Mouse (Mus musculus): ENCODE data around the gene Pmfbp1. TPM values are rescaled to one million over a fixed set of nuclear protein-coding genes. Genes with fewer than 3 reads are reported as not detected.
A peak's percentile ranks its signal among the peaks of the same experiment; 100 is the strongest.

The Pmfbp1 gene
- total and polyA plus RNA-seq, 3 experiments, result 0.11 TPM; not detected in 2

GRCm38 (mm10) chr8:109463075-109463474 is 30.8 kb upstream of the Pmfbp1 start:
- Histone ChIP-seq H3K9ac (ENCODE audit: insufficient read depth, low read depth) (no peak overlapping the region), H3K4me2 (ENCODE audit: insufficient read depth, low read depth, poor library complexity, severe bottlenecking) (no peak overlapping the region), H3K4me3 (replicated peaks in 1 of 3; ENCODE audit: low read depth in 2 of 3, low read length in 2 of 3, poor library complexity in 1 of 3) (no peak overlapping the region), H3K79me2 (replicated peaks; ENCODE audit: control insufficient read depth, extremely low read depth, insufficient read depth, poor library complexity, severe bottlenecking) (no peaks in the 10 kb centered on the region), H3K9me3 (replicated peaks; ENCODE audit: low read length) (no peaks in the 10 kb centered on the region), H3K36me3 (replicated peaks in 1 of 2; ENCODE audit: control insufficient read depth in 1 of 2, insufficient read depth in 1 of 2, low read length in 1 of 2) (no peaks in the 10 kb centered on the region), H3K4me1 (ENCODE audit: control insufficient read depth in 1 of 2, insufficient read depth in 2 of 2) (peaks cover 5 to 20% of the 10 kb centered on the region in 2 experiments; a peak in 3 of 4 replicates), H3K27ac (ENCODE audit: insufficient read depth, low read depth) (no peak overlapping the region), H3K27me3 (replicated peaks) (no peaks in the 10 kb centered on the region)
- DNase-seq (ENCODE audit: extremely low read depth), result peak; percentile 63
- dilution Hi-C loops (cut with MboI; ENCODE audit: extremely low pct_ligation_motif_present, extremely low pct_unique_long_range_greater_than_20kb, low sequenced_read_pairs), result no loop called here
- in situ Hi-C loops (cut with MboI; ENCODE audit: low pct_ligation_motif_present, low pct_unique_long_range_greater_than_20kb, low sequenced_read_pairs), result no loop called here
- TF ChIP-seq ELF1 (IDR thresholded peaks at IDR 0.05; ENCODE audit: low read depth, low read length), result no peak
- peak; percentile 46; the same call in 1 of the 2 replicates for TF ChIP-seq MAX (IDR thresholded peaks at IDR 0.05; ENCODE audit: low read length)
- TF ChIP-seq TCF12 (IDR thresholded peaks at IDR 0.05; ENCODE audit: low read depth, low read length), result no peak
- no peak for TF ChIP-seq ZKSCAN1 (IDR thresholded peaks at IDR 0.05; ENCODE audit: borderline replicate concordance, low read depth, low read length)
- TF ChIP-seq USF2 (conservative IDR thresholded peaks at IDR 0.05; ENCODE audit: low read depth, low read length), result peak; percentile 81
- TF ChIP-seq CHD1 (IDR thresholded peaks at IDR 0.05; ENCODE audit: low read depth, low read length), result no peak
- TF ChIP-seq MXI1 (IDR thresholded peaks at IDR 0.05; ENCODE audit: low read depth, low read length), result no peak
- peak; percentile 88 for TF ChIP-seq BHLHE40 (IDR thresholded peaks at IDR 0.05; ENCODE audit: low read depth, low read length)
- TF ChIP-seq MAFK (IDR thresholded peaks at IDR 0.05; ENCODE audit: insufficient replicate concordance, low read length), result no peak
- TF ChIP-seq USF1 (IDR thresholded peaks at IDR 0.05; ENCODE audit: low read depth, low read length), result peak; percentile 80
- no peak for TF ChIP-seq POLR2AphosphoS2 (IDR thresholded peaks at IDR 0.05; ENCODE audit: low read depth, low read length)
- no peak for TF ChIP-seq ZMIZ1 (IDR thresholded peaks at IDR 0.05; ENCODE audit: low read depth, low read length)
- no peak for TF ChIP-seq CTCF (conservative IDR thresholded peaks at IDR 0.05 in 1 of 2, IDR thresholded peaks at IDR 0.05 in 1 of 2; ENCODE audit: low read depth in 2 of 2, low read length in 2 of 2)
- TF ChIP-seq TBP (conservative IDR thresholded peaks at IDR 0.05; ENCODE audit: low read depth, low read length), result no peak

DNA sequence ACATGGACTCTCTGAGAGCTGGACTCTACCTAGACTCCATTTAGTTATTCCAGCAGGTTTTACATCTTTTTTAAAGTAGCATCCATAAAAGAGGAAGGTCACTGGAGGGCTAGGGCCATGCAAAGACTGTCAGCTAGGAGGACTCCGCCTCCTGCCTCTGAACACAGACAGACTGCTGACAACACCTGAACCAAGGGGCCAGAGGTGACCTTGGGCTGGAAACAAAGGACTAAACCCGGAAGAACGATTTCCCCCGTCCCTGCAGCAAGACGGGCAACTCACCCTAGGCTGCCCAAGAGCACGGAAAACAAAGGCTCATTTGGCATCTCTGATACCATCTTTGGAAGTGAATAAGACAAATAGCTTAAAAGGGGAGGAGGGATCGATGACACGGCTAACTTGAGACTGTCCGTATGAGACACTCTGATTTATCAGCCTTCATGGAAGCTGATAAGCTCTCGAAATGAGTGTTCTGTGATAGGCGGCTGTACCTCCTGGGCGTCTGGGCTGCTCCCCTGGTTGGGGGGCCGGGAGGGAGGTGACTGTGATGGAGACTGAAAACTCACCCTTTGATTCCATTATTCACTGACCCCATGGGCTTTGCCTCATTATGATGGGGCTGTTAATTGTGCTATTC is 30.0 kb upstream of the Pmfbp1 start:
- Histone ChIP-seq H3K36me3 (replicated peaks in 1 of 2; ENCODE audit: control insufficient read depth in 1 of 2, insufficient read depth in 1 of 2, low read length in 1 of 2) (no peaks in the 10 kb centered on the region), H3K9ac (ENCODE audit: insufficient read depth, low read depth) (no peak overlapping the region), H3K9me3 (replicated peaks; ENCODE audit: low read length) (no peaks in the 10 kb centered on the region), H3K4me1 (ENCODE audit: control insufficient read depth in 1 of 2, insufficient read depth in 2 of 2) (peaks cover 5 to 20% of the 10 kb centered on the region in 2 experiments; a peak in 3 of 4 replicates), H3K79me2 (replicated peaks; ENCODE audit: control insufficient read depth, extremely low read depth, insufficient read depth, poor library complexity, severe bottlenecking) (no peaks in the 10 kb centered on the region), H3K27me3 (replicated peaks) (no peaks in the 10 kb centered on the region), H3K27ac (ENCODE audit: insufficient read depth, low read depth) (no peak overlapping the region), H3K4me2 (ENCODE audit: insufficient read depth, low read depth, poor library complexity, severe bottlenecking) (no peak overlapping the region), H3K4me3 (replicated peaks in 1 of 3; ENCODE audit: low read depth in 2 of 3, low read length in 2 of 3, poor library complexity in 1 of 3) (no peak overlapping the region)
- dilution Hi-C loops (cut with MboI; ENCODE audit: extremely low pct_ligation_motif_present, extremely low pct_unique_long_range_greater_than_20kb, low sequenced_read_pairs), result no loop called here
- in situ Hi-C loops (cut with MboI; ENCODE audit: low pct_ligation_motif_present, low pct_unique_long_range_greater_than_20kb, low sequenced_read_pairs), result no loop called here
- DNase-seq (ENCODE audit: extremely low read depth), result no peak
- TF ChIP-seq ZKSCAN1 (IDR thresholded peaks at IDR 0.05; ENCODE audit: borderline replicate concordance, low read depth, low read length) (no peak), E2F4 (IDR thresholded peaks at IDR 0.05; ENCODE audit: insufficient replicate concordance, low read depth, low read length) (no peak), TCF12 (IDR thresholded peaks at IDR 0.05; ENCODE audit: low read depth, low read length) (no peak), TBP (conservative IDR thresholded peaks at IDR 0.05; ENCODE audit: low read depth, low read length) (no peak), ELF1 (IDR thresholded peaks at IDR 0.05; ENCODE audit: low read depth, low read length) (0 out of 2 replicates have a peak, but pooled peaks have one; percentile 19)
